Mouse (Mus musculus) fibroblast of lung, adult 2 months (primary cell): ENCODE data around the gene 1700047I17Rik2.
"Not testable (repeated sequence)": the region's sequence is repeated elsewhere in the genome, so short reads cannot be mapped to it uniquely, and the experiment has no call there.

Experiments
- DNase-seq: peaks from one replicate; pipeline ENCODE4 v3.0.0-alpha.2; 2011; ENCODE audit warnings: low read depth

1700047I17Rik2 gene

GRCm38 (mm10) chr12:55199306-55199705 lies at the start of gene 1700047I17Rik2:
1700047I17Rik2 (plus strand) TSS chr12:55199592.
- not testable (repeated sequence) for DNase-seq

- DNase-seq: not testable (repeated sequence)
Measured at GRCm38 (mm10) chr12:55154559-55155448, 44.6 kb upstream of the 1700047I17Rik2 start, which contains the start of gene Srp54b. Srp54b (plus strand) TSS chr12:55155104.

- DNase-seq: not testable (repeated sequence)
Measured at GRCm38 (mm10) chr12:55155449-55155783, 44.0 kb upstream of the 1700047I17Rik2 start.

GRCm38 (mm10) chr12:55167034-55167557 lies 32.3 kb upstream of the 1700047I17Rik2 start:
- not testable (repeated sequence) for DNase-seq

GRCm38 (mm10) chr12:55187686-55188085 lies 11.7 kb upstream of the 1700047I17Rik2 start:
- not testable (repeated sequence) for DNase-seq

- not testable (repeated sequence) for DNase-seq
Measured at GRCm38 (mm10) chr12:55189127-55189526, 10.3 kb upstream of the 1700047I17Rik2 start.

- DNase-seq: not testable (repeated sequence)
Measured at GRCm38 (mm10) chr12:55199799-55200198, 407 bp downstream of the 1700047I17Rik2 start.

- not testable (repeated sequence) for DNase-seq
Measured at GRCm38 (mm10) chr12:55212944-55213343, 13.6 kb downstream of the 1700047I17Rik2 start.

- DNase-seq: not testable (repeated sequence)
Measured at GRCm38 (mm10) chr12:55229626-55230519, 30.5 kb downstream of the 1700047I17Rik2 start, which contains the start of gene Srp54c. Srp54c (plus strand) TSS chr12:55230168.

GRCm38 (mm10) chr12:55230520-55230861 lies 31.1 kb downstream of the 1700047I17Rik2 start:
- not testable (repeated sequence) for DNase-seq

GRCm38 (mm10) chr12:55242243-55242642 lies 42.9 kb downstream of the 1700047I17Rik2 start:
- DNase-seq: not testable (repeated sequence)

- DNase-seq: not testable (repeated sequence)
Measured at GRCm38 (mm10) chr12:55261950-55262349, 62.6 kb downstream of the 1700047I17Rik2 start.

GRCm38 (mm10) chr12:55263385-55263784 lies 64.0 kb downstream of the 1700047I17Rik2 start:
- DNase-seq: not testable (repeated sequence)
